Mouse (Mus musculus) hindbrain, embryonic 11.5 days (tissue): ENCODE results near the gene Ift57. TPM values are rescaled to one million over a fixed set of nuclear protein-coding genes. Genes with fewer than 3 reads are reported as not detected.

Experiments used
- ATAC-seq: fragments of 200-750 bp; cut with Nextera tagmentation; 2 replicates; pipeline ENCODE4 v1.8.0; 2017; ENCODE audit warnings: mild to moderate bottlenecking, moderate TSS enrichment, moderate library complexity; ENCODE audit not compliant: low FRiP score
- DNase-seq: peaks from one replicate; pipeline ENCODE4 v3.0.0-alpha.2; 2015; ENCODE audit warnings: low spot score
- H3K27ac ChIP-seq: fragments of 300-500 bp; sonication (generic); 2 replicates; pipeline ENCODE4 v1.5.1; 2014; ENCODE audit warnings: mild to moderate bottlenecking, low read depth, low read length
- H3K27me3 ChIP-seq: fragments of 300-500 bp; sonication (generic); 2 replicates; pipeline ENCODE4 v1.6.1; 2014; ENCODE audit warnings: mild to moderate bottlenecking, low read length, moderate library complexity, mixed read lengths; ENCODE audit not compliant: control insufficient read depth, insufficient read depth
- H3K36me3 ChIP-seq: fragments of 300-500 bp; sonication (generic); 2 replicates; pipeline ENCODE4 v1.6.1; 2014; ENCODE audit warnings: mild to moderate bottlenecking, low read length, moderate library complexity, mixed read lengths; ENCODE audit not compliant: control insufficient read depth, insufficient read depth
- H3K4me1 ChIP-seq: fragments of 300-500 bp; sonication (generic); replicated peaks from 2 replicates; pipeline ENCODE4 v1.6.1; 2014; ENCODE audit warnings: low read length, mixed read lengths; ENCODE audit not compliant: control insufficient read depth, insufficient read depth
- H3K4me2 ChIP-seq: fragments of 300-500 bp; sonication (generic); replicated peaks from 2 replicates; pipeline ENCODE4 v1.6.1; 2014; ENCODE audit warnings: mild to moderate bottlenecking, low read depth, low read length
- H3K4me3 ChIP-seq: fragments of 300-500 bp; sonication (generic); 2 replicates; pipeline ENCODE4 v1.5.1; 2014; ENCODE audit warnings: low read depth, low read length
- H3K9ac ChIP-seq: fragments of 300-500 bp; sonication (generic); 2 replicates; pipeline ENCODE4 v1.6.1; 2014; ENCODE audit warnings: low read depth, low read length
- H3K9me3 ChIP-seq: fragments of 300-500 bp; sonication (generic); 2 replicates; pipeline ENCODE4 v1.6.1; 2016; ENCODE audit warnings: low read length; ENCODE audit not compliant: control insufficient read depth
- WGBS: fragments of 180-500 bp; shearing (Covaris S2); extraction: QIAGEN DNeasy Blood & Tissue Kit; methylation state at CpG from one replicate; pipeline ENCODE4 v1.1.7; 2014; 5-methylcytosine and 5-hydroxymethylcytosine counted together
- polyA plus RNA-seq: library from polyadenylated mRNA; unstranded; fragments of >200 nt; fragmentation: Nextera tagmentation; extraction: Ambion mirVana; gene quantifications from 2 replicates; pipeline ENCODE4 v1.2.1, GENCODE M21; 2014

Gene Ift57
- polyA plus RNA-seq, 1 experiment from 2014 or later, result 39.1 TPM

- no peaks in the 10 kb centered on the region for H3K36me3 ChIP-seq
- 90% methylated on average over 5 of the region's 5 CpGs for WGBS
Observed at GRCm38 (mm10) chr16:49725446-49725845, 26.4 kb downstream of the Ift57 start.

GRCm38 (mm10) chr16:49726216-49726615, 27.2 kb downstream of the Ift57 start:
- no peak overlapping the region for H3K4me3 ChIP-seq
- H3K4me2 ChIP-seq, result no peak overlapping the region
- H3K27me3 ChIP-seq, result no peaks in the 10 kb centered on the region
- WGBS, result 57% methylated on average over 3 of the region's 3 CpGs
- no peak overlapping the region for H3K9ac ChIP-seq
- no peak for DNase-seq
- no peak for ATAC-seq
- no peak overlapping the region for H3K27ac ChIP-seq
- no peaks in the 10 kb centered on the region for H3K36me3 ChIP-seq
- no peaks in the 10 kb centered on the region for H3K9me3 ChIP-seq
- H3K4me1 ChIP-seq, result no peaks in the 10 kb centered on the region

More at GRCm38 (mm10) chr16:49725446-49725845, 26.4 kb downstream of the Ift57 start:
- no peaks in the 10 kb centered on the region for H3K27me3 ChIP-seq
- H3K4me3 ChIP-seq, result no peak overlapping the region
- H3K27ac ChIP-seq, result no peak overlapping the region
- no peaks in the 10 kb centered on the region for H3K9me3 ChIP-seq
- ATAC-seq (no peak), DNase-seq (no peak)
- no peak overlapping the region for H3K9ac ChIP-seq
- H3K4me1 ChIP-seq, result no peaks in the 10 kb centered on the region
- H3K4me2 ChIP-seq, result no peak overlapping the region

DNA sequence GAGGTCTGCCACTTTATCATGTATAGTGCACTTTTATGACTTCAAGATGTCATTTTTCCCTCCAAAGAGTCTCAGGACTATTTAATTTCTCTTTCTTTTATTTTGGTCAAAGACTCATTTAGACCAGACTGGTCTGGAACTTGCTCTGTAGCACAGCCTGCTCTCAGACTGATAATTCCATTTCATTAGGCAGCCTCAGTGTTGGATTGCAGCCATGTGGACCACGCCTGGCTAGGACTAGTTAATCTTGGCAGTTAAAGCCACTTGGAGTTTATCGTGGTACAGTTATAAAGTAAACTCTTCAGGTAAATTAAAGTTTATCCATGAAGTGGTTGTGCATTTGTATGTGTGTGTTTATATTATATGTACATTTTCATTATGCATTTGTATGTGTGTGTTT, 27.7 kb downstream of the Ift57 start:
- no peaks in the 10 kb centered on the region for H3K4me1 ChIP-seq
- H3K9ac ChIP-seq, result no peak overlapping the region
- WGBS, result 85% methylated on average over 2 of the region's 2 CpGs
- no peaks in the 10 kb centered on the region for H3K36me3 ChIP-seq
- H3K27me3 ChIP-seq, result no peaks in the 10 kb centered on the region
- no peak overlapping the region for H3K4me3 ChIP-seq
- no peak overlapping the region for H3K4me2 ChIP-seq
- no peaks in the 10 kb centered on the region for H3K9me3 ChIP-seq
- H3K27ac ChIP-seq, result no peak overlapping the region
- DNase-seq (no peak), ATAC-seq (no peak)

- H3K4me2 ChIP-seq, result no peak overlapping the region
- DNase-seq, result no peak
- no peaks in the 10 kb centered on the region for H3K4me1 ChIP-seq
- H3K4me3 ChIP-seq, result no peak overlapping the region
- H3K9ac ChIP-seq, result no peak overlapping the region
- WGBS, result 92% methylated on average over 9 of the region's 9 CpGs
- H3K27me3 ChIP-seq, result no peaks in the 10 kb centered on the region
- no peak for ATAC-seq
- no peaks in the 10 kb centered on the region for H3K36me3 ChIP-seq
- H3K27ac ChIP-seq, result no peak overlapping the region
- no peaks in the 10 kb centered on the region for H3K9me3 ChIP-seq
Observed at GRCm38 (mm10) chr16:49736536-49736935, 37.5 kb downstream of the Ift57 start.

DNA sequence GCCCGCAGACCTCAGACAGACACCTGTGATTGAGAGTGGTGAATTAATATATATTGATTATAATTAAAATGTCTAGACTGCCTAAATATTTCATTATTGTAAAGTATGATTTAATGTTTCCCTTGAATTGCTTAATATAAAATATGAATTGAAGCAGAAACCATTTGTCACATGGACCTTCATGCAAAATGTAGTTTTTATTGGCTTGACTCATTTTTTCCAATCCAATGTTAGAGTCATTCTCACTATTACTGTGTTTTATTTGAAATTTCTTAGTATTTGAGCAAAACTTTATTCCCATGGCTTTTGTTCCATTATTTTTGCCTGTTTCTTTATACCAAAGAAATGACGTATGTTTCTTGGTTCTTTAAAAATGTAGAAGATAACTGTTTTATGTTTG, 48.3 kb downstream of the Ift57 start:
- Histone ChIP-seq H3K9ac (no peak overlapping the region), H3K27ac (no peak overlapping the region), H3K36me3 (no peaks in the 10 kb centered on the region), H3K27me3 (no peaks in the 10 kb centered on the region), H3K4me1 (no peaks in the 10 kb centered on the region), H3K9me3 (no peaks in the 10 kb centered on the region), H3K4me3 (no peak overlapping the region), H3K4me2 (no peak overlapping the region)
- 83% methylated on average over 2 of the region's 2 CpGs for WGBS
- ATAC-seq, result no peak
- DNase-seq, result no peak

DNA sequence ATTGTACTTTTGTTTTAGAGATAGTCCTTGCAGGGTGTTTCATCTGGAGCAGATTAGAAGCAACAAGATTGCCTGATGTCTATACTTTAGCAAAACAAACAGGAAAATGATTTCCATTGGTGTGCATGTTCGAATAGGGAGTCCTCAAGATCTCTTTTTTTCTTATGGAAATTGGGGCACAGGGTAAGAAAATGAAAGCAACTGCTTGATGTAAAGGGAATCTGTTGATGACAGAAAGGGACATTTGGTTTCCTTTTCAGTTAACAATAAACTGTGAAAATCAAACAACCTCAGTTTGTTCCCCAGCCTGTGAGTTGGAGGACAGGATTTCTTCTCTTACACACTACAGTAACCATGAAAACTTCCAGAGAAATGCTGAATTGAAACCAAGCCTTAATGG, 53.9 kb downstream of the Ift57 start:
- DNase-seq, result no peak
- 54% methylated on average over 1 of the region's 1 CpGs for WGBS
- Histone ChIP-seq H3K4me2 (no peak overlapping the region), H3K36me3 (no peaks in the 10 kb centered on the region), H3K9me3 (no peaks in the 10 kb centered on the region), H3K27me3 (no peaks in the 10 kb centered on the region), H3K27ac (0 out of 2 replicates have a peak overlapping the region, but pooled peaks have one; percentile 33), H3K4me1 (no peaks in the 10 kb centered on the region), H3K9ac (no peak overlapping the region), H3K4me3 (no peak overlapping the region)
- ATAC-seq, result no peak

GRCm38 (mm10) chr16:49753318-49753717, 54.3 kb downstream of the Ift57 start:
- Histone ChIP-seq H3K4me2 (no peak overlapping the region), H3K9ac (no peak overlapping the region), H3K4me1 (no peaks in the 10 kb centered on the region), H3K36me3 (no peaks in the 10 kb centered on the region), H3K9me3 (no peaks in the 10 kb centered on the region), H3K4me3 (no peak overlapping the region), H3K27me3 (no peaks in the 10 kb centered on the region), H3K27ac (peak overlapping the region; percentile 33; the same call in 1 of the 2 replicates)
- DNase-seq (peak; percentile 23), ATAC-seq (peak; percentile 85)
- 52% methylated on average over 3 of the region's 3 CpGs for WGBS

GRCm38 (mm10) chr16:49760517-49761203, 61.6 kb downstream of the Ift57 start:
- 86% methylated on average over 17 of the region's 17 CpGs for WGBS

DNA sequence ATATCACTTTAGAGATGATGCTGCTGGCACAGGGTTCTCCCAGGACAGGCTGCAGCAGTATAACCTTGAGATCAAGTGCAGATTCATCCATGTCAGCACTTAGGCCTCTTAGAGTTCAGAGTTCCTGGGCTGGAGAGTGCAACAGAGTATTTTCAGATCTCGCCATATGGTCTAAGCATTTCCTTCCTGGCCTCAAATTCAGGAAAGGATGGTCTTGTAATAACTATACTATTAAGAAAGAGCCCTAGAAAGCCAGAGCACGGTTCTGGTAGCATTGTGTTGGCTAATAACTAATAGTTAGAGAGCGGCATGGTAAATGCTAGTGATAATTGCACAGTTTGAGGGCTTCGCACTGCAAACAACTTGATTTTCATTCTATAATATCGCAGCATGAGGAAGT, 62.9 kb downstream of the Ift57 start:
- WGBS, result 96% methylated on average over 5 of the region's 5 CpGs
- Histone ChIP-seq H3K9ac (no peak overlapping the region), H3K4me1 (no peaks in the 10 kb centered on the region), H3K36me3 (no peaks in the 10 kb centered on the region), H3K4me2 (no peak overlapping the region), H3K27ac (no peak overlapping the region), H3K27me3 (no peaks in the 10 kb centered on the region), H3K4me3 (no peak overlapping the region), H3K9me3 (no peaks in the 10 kb centered on the region)
- ATAC-seq, result no peak
- no peak for DNase-seq

More at GRCm38 (mm10) chr16:49760517-49761203, 61.6 kb downstream of the Ift57 start:
- Histone ChIP-seq H3K9me3 (no peaks in the 10 kb centered on the region), H3K4me2 (no peak overlapping the region), H3K4me3 (no peak overlapping the region), H3K27ac (no peak overlapping the region), H3K9ac (no peak overlapping the region), H3K27me3 (no peaks in the 10 kb centered on the region), H3K36me3 (no peaks in the 10 kb centered on the region), H3K4me1 (no peaks in the 10 kb centered on the region)
- DNase-seq (no peak), ATAC-seq (no peak)
